Mouse (Mus musculus): ENCODE measurements around the gene Nol4l.
A peak's percentile ranks its signal among the peaks of the same experiment; 100 is the strongest.

Gene Nol4l

DNA sequence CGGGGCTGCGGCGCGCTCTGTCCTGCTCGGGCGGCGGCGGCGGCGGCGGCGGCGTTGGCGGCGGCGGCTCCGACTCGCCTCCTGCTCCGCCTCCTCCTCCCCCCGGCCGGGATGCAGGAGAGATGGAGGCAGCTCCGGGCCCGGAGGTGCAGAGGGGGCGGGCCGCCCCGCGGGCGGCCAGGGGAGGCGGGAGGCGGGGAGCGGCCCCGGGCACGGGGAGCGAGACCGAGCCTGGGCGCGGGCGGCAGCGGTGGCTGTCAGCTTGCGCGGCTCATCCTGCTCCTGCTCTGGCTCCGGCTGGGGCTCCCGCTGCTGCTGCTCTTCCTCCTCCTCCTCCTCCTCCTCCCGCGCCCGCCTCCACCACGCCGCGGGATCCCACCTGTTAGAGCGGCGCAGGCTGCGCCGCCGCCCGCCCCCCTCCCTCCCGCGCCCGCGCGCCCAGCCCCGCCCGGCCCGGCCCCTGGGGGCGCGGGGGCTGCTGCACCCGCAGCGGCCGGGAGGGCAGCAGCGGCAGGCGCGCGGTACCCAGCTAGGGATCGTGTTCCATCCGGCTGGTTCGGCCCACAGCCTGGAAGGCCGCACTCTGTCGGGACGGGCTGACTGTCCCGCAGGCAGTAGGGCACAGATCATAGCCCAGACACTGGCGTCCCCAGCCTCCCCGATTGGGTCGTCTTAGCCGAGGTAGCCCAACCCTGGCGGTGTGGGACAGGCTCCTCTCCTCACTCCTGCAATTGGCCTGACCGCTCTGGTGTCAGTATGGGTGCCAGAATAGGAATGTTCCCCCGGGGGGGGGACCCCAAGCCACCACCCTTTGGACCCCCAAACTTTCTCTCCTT is at the start of gene Nol4l:
Gene Nol4l (minus strand): TSS at position 41 of the 836 bp plus-strand sequence.
- DNase-seq (ENCODE audit: low spot score in 2 of 2), result no peak

DNA sequence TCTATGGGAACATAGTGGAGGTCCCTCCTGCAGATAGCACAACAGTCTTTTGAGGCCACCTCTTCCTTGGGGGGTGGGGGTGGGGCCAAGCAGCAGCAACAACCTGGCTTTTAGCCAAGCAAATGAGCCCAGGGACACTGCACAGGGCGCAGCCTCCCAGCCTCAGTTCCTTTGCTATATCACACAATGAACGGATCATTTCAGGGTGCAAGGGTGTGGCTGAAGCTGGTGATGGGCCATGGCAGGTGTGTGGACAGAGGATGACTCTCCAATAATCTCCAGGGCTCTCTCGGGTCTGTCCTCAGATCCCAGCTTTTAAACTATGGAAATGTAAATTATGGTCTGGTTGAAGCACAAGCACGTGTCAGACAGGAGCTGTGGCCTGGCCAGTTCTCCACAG is 47.4 kb upstream of the Nol4l start:
- DNase-seq (ENCODE audit: low spot score in 2 of 2), result no peak

DNA sequence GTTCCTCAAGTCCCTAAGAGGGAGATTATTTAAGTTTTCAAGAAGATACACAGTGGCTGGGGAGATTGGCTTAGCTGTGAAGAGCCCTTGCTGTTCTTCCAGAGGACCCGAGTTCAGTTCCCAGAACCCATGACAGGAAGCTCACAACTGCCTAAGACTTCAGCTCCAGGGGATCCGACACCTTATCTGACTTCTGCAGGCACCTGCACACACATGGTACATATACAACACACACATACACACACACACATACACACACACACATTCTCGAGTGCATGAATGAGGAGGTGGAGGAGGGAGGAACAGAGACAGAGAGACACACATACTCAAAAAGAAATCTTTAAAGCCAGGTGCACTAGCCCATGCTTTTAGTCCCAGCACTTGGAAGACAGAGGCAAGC is 46.4 kb upstream of the Nol4l start:
- no peak for DNase-seq (ENCODE audit: low spot score in 2 of 2)

DNA sequence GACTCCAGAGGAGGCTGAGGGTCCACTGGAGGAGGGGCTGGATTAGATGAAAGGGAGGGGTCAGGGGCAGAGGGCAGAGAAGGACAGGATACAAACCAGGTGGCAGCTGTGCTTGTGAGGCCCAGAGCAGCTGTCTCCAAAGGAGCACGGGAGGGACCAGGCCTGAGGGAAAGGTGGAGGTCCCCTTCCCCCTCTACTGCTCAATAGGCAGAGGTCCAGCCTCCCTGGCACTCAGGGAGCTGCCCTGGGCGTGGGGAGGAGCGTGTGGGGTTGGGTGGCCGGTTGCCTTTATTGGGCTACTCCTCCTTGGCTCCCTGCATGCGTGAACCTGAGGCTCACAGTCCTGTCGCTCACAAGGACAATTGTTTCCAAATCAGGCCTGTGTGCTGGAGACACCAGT is 45.8 kb upstream of the Nol4l start:
- DNase-seq (ENCODE audit: low spot score in 2 of 2), result no peak

- no peak for DNase-seq (ENCODE audit: low spot score in 2 of 2)
Observed at GRCm38 (mm10) chr2:153573101-153573500, 43.3 kb upstream of the Nol4l start.

DNA sequence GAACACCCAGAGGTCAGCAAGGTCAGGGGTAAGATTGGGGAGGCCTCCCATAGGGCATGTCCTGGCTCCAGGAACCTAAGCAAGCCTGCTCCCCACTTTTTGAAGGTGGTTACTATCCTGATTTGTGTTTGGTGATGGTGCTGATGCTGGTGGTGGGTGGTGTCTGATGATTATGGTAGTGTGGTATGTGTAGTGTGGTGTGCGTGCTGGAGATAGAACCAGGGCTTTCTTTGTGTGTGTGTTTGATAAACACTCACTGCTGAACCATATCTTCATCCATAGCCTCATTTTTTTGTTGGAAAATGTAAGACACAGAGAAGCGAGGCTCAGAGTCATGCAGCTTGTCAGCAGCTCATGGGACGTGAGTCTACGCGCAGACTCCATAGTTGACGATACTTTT is 38.8 kb upstream of the Nol4l start:
- no peak for DNase-seq (ENCODE audit: low spot score in 2 of 2)

DNA sequence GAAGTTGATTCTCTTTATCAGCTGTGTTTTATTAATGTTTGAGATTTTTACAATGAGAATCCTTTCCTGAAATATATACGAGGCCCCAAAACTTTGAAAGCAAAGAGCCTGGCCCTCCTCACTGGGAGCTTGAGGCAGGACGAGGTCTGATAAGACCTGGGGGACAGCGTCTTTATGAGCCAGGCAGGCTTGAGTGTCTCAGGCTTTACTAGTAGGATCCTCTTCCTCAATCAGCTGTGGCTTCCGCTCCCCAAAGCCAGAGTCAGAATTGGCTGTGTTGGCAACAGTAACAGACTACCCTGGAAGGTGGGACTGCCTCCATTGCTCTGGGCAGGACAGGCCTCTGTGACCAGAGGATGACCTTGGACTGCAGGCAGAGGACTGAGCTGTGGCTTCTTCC is 38.2 kb upstream of the Nol4l start:
- no peak for DNase-seq (ENCODE audit: low spot score in 2 of 2)

- no peak for DNase-seq (ENCODE audit: low spot score in 2 of 2)
Observed at GRCm38 (mm10) chr2:153564343-153564742, 34.6 kb upstream of the Nol4l start.

DNA sequence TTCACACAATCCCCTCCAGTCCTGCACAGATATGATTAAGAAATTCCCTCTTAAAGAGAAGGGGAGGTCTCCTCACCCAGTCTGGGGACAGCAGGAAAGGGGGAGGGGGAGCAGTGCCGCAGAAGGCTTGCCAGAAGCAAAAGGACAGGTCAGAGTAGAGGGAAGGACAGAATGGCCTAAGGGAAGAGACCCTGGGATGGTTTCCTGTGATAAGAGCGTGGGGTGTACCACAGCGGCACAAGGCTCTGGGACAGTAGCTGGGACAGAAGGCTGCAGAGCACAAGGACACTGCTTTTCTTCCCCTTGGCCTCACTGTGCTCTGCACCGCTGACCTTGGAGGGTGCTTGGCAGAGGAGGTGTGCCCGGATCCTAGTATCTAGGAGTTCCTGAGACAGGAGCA is 31.8 kb upstream of the Nol4l start:
- no peak for DNase-seq (ENCODE audit: low spot score in 2 of 2)

DNA sequence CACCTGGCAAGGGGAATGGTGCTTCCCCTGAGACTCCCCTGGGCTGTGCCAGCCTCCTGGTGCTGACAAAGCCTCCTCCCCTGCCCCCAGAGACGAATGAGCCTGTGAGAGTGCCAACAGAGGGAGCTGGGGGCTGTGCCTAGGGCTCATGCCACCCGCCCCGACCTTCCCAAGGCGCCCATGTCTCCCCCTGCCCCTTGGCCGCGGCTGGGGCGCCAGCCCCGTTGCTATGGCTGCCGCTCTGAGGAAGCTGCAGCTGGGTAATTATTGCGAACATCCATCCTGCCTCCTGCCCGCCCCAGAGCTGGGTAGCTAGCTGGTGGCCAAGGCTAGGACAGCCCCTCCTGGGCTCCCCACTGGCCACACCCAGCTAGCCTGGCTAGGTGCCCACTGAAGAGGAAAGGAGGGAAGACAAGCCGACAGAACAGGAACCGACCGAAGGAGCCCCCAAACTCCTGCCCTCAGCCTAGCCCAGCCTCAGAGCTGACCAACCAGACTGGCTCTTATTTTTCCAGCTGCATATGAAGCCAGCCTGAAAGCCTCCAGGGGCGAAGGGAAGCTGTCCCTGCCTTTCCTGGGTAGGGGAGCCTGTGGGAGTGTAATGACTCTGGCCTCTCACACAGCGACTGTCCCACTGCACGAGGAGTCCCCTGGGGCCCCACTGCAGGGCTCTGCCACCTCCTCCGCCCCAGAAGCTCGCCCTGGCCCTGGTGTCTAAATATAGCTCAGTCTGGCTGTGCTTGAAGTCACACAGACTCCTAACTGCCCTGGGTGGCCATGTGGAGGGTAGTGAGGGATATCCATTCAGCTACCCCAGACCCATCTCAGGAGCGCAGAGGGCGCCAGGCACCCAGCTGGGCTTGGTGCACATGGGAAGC is 31.1 kb upstream of the Nol4l start:
- DNase-seq (ENCODE audit: low spot score in 2 of 2), result peak in 1 of 2 experiments; percentile 26

DNA sequence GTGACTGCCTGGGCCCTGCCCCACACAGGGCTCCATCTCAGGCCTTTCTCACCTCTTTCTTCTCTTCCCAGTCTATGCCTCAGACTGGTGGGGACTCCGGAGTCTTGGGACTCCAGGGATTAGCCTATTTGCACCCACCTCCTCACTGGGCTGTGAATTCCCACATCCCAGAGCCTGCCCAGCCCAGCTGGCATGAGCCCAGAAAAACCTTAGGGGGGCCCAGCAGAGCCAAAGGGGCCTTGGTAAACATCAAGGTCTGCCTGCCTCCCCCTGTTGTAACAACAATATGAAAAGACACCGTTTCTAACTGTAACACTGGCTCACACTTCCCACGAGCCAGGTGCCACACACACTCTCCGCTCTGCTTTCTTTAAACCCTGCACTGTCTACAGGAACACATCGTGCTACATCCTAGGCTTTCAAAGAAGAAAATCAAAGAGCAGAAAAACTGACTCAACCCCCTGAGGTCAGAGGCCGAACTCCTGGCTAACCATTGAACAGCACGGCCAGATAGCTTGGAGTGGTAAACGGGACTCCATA is 29.9 kb upstream of the Nol4l start:
- peak; percentile 52 to 60 for DNase-seq (ENCODE audit: low spot score in 2 of 2)

DNA sequence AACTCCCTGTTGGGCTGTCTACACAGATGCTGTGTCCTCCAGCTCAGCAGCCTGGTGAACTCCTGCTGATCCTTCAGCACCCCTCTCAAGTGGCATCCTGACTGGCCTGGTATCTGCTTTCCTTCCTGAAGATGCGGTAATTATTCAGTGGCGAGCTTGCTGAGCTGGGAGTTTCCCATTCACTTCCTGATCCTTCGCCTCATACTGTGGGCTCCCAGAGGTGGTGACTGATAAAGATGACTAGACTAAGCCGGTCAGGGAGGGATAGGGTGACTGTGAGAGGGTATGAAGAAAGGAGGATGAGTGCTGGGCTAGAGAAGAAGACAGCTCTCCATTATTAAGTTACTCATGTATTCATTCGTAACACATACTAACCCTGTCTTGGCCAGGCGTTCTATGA is 28.7 kb upstream of the Nol4l start:
- DNase-seq (ENCODE audit: low spot score in 2 of 2), result no peak

DNA sequence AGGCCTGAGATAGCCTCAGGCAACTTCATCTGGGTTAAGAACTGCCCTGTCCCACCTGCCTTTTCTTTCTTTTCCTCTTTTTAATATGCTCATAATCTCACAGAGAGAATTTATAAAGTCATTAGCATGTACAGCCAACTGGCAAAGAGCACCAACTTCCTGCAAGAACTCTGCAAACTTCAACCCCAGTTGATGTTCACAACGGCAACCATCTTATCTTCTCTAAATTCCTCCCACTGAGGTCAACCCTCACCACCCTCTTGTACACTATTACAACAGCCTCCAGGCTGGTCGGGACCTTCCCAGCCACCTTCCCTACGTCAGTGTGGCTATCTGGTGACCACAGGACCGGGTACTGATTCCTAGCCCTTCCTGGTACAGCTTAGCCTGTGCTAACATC is 27.5 kb upstream of the Nol4l start:
- no peak for DNase-seq (ENCODE audit: low spot score in 2 of 2)

GRCm38 (mm10) chr2:153556208-153556607 is 26.4 kb upstream of the Nol4l start:
- DNase-seq (ENCODE audit: low spot score in 2 of 2), result no peak

GRCm38 (mm10) chr2:153554543-153554942 is 24.8 kb upstream of the Nol4l start:
- no peak for DNase-seq (ENCODE audit: low spot score in 2 of 2)

DNA sequence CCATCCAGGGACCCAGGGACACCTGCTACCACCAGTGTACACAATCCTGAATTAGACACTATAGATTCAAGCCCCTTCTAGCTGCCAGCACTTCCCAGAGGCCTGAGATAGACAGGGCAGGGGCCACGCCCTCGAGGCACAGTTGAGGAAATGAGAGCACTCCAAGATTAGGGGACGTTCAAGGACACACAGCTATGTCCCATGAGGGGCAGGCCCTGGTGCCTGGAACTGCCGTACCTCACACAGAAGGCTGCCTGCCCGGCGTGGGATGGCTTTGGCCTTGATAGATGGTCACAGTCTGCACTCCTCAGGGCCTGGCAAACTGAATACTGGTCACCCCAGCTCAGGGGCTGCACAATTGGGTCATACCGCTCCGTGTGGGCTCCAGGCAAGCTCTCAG is 19.7 kb upstream of the Nol4l start:
- DNase-seq (ENCODE audit: low spot score in 2 of 2), result no peak

DNA sequence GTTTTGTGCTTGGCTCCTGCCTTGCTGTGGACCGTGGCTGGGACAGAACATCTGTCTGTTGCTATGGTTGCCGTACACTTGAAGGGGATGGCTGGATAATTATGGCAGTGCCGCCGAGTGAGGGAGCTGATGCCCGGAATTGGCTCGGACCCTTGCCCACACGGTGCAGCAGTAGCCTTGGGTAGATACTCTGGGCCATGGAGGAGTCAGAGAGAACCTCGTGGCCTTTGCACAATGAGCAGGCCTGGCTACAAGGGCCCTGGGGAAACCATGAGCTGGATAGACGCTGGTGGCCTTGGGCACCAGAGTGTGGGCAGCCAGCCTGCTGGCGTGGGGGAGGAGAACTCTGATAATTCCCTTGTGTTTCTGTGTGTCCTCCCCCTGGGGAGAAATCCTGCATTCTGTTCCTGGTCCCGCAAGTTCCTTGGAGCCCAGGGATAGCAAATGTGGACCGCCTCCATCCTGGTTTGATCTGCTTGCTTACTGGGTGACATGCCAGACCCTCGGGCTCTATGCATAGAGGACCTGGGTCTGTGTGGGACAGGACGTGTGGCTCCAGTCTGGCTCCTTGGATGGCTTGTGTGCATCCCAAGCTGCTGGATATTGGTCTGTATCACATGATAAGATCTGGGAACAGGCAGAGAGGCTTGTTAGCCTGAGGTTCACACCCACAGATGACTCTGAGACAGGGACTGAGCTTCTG is 18.6 kb upstream of the Nol4l start:
- peak in 1 of 2 experiments; percentile 18 for DNase-seq (ENCODE audit: low spot score in 2 of 2)

DNA sequence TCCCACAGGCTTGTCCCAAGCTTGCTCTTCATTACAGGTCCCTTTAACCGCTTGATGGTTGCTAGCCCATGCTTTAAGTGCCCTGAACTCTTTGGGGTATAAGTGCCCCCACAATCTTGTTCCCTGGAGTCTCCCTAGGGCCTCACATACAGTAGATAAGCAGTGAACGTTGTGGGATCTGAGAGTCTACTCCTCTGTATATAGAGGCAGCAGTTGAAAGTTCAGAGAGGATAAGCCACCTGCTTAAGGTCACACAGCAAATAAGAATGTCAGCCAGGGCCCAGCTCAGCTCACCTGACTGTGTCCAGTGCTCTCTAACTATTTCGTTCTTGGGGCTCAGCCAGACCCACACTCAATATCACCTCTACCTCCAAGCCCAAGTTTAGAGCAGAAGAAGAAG is 17.9 kb upstream of the Nol4l start:
- DNase-seq (ENCODE audit: low spot score in 2 of 2), result no peak

- no peak for DNase-seq (ENCODE audit: low spot score in 2 of 2)
Observed at GRCm38 (mm10) chr2:153546972-153547371, 17.2 kb upstream of the Nol4l start.

GRCm38 (mm10) chr2:153546471-153546870 is 16.7 kb upstream of the Nol4l start:
- no peak for DNase-seq (ENCODE audit: low spot score in 2 of 2)

DNA sequence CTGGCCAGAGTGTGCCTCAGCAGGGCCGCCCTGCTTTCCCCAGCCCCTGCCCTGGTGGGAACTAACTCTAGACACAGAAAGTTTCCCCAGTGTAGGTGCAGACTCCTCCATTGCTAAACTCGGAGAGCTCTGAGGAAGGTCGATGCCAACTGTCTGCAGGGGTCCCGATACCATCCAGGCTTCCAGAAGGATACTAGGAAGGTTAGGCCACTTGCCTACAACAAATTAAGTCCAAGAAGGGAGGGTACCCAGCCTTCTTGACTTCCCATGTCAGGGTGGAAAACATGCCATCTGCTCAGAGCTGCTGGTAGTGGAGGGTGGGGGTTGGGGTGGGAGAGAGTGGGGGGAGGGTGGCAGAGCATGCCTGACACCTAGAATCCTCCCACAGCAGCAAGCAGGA is 15.0 kb upstream of the Nol4l start:
- DNase-seq (ENCODE audit: low spot score in 2 of 2), result no peak
